Mouse (Mus musculus) intestine, postnatal 0 days (tissue): Measurements from ENCODE around the gene Vmo1. TPM values are rescaled to one million over a fixed set of nuclear protein-coding genes. Genes with fewer than 3 reads are reported as not detected.

ENCODE experiments used
- ATAC-seq: fragments of 200-750 bp; cut with Nextera tagmentation; 2 replicates; pipeline ENCODE4 v1.8.0; 2017; ENCODE audit warnings: mild to moderate bottlenecking, moderate TSS enrichment, moderate library complexity
- H3K27ac ChIP-seq: fragments of 300-500 bp; sonication (generic); 2 replicates; pipeline ENCODE4 v1.5.1; 2014; ENCODE audit warnings: mild to moderate bottlenecking, low read depth, low read length, moderate library complexity
- H3K27me3 ChIP-seq: fragments of 300-500 bp; sonication (generic); replicated peaks from 2 replicates; pipeline ENCODE4 v1.6.1; 2014; ENCODE audit warnings: low read length, mixed read lengths; ENCODE audit not compliant: control insufficient read depth, insufficient read depth
- H3K36me3 ChIP-seq: fragments of 300-500 bp; sonication (generic); 2 replicates; pipeline ENCODE4 v1.6.1; 2014; ENCODE audit warnings: mild to moderate bottlenecking, moderate library complexity; ENCODE audit not compliant: control insufficient read depth, insufficient read depth
- H3K4me1 ChIP-seq: fragments of 300-500 bp; sonication (generic); replicated peaks from 2 replicates; pipeline ENCODE4 v1.6.1; 2014; ENCODE audit warnings: antibody characterized with exemption, low read length, mixed read lengths; ENCODE audit not compliant: control insufficient read depth, insufficient read depth
- H3K4me2 ChIP-seq: fragments of 300-500 bp; sonication (generic); replicated peaks from 2 replicates; pipeline ENCODE4 v1.6.1; 2014; ENCODE audit warnings: low read depth, mild to moderate bottlenecking, moderate library complexity
- H3K4me3 ChIP-seq: fragments of 300-500 bp; sonication (generic); 2 replicates; pipeline ENCODE4 v1.5.1; 2014; ENCODE audit warnings: low read depth, low read length
- H3K9ac ChIP-seq: fragments of 300-500 bp; sonication (generic); 2 replicates; pipeline ENCODE4 v1.6.1; 2014; ENCODE audit warnings: mild to moderate bottlenecking, low read depth, low read length
- H3K9me3 ChIP-seq: fragments of 300-500 bp; sonication (generic); 2 replicates; pipeline ENCODE4 v1.6.1; 2016; ENCODE audit warnings: mixed run types; ENCODE audit not compliant: control insufficient read depth
- CTCF ChIP-seq: sonication (generic); IDR thresholded peaks from 2 replicates; pipeline ENCODE4 v1.5.1; 2016; ENCODE audit warnings: low read depth, mild to moderate bottlenecking, control low read depth, antibody characterized with exemption, moderate library complexity
- WGBS: fragments of 180-500 bp; shearing (Covaris S2); extraction: QIAGEN DNeasy Blood & Tissue Kit; methylation state at CpG from one replicate; pipeline ENCODE4 v1.1.7; 2014; 5-methylcytosine and 5-hydroxymethylcytosine counted together
- polyA plus RNA-seq: library from polyadenylated mRNA; unstranded; fragments of >200 nt; fragmentation: Nextera tagmentation; extraction: Ambion mirVana; gene quantifications from 2 replicates; pipeline ENCODE4 v1.2.1, GENCODE M21; 2015

The Vmo1 gene
- polyA plus RNA-seq, 1 experiment from 2014 or later, result 0.25 TPM

DNA sequence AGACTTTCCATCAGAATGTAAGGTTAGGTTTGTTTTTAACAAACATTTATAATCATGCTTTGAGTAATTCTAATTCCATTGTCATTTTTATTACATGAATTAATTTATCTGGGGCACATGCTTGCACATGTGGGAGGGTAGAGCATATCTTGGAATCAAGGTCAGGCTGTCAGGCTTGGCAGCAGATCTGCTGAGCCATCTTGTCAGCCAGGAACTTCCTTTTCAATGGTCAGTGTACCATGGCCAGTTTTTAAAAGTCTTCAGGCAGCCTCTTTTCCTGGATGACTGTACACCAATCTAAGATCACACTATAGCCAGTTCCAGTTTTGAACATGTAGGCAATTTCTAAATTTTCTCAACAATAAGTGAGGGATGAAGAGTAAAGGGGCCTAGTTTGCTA is 41.7 kb downstream of the Vmo1 start:
- no peak for ATAC-seq
- no peaks in the 10 kb centered on the region for H3K9me3 ChIP-seq
- no peak overlapping the region for H3K9ac ChIP-seq
- no peak overlapping the region for H3K4me3 ChIP-seq
- no peak overlapping the region for H3K4me2 ChIP-seq
- no peak overlapping the region for H3K27ac ChIP-seq
- H3K27me3 ChIP-seq, result no peaks in the 10 kb centered on the region
- peaks cover 9% of the 10 kb centered on the region; the same call in 1 of the 2 replicates for H3K4me1 ChIP-seq
- no peak for TF ChIP-seq CTCF
- H3K36me3 ChIP-seq, result no peaks in the 10 kb centered on the region

DNA sequence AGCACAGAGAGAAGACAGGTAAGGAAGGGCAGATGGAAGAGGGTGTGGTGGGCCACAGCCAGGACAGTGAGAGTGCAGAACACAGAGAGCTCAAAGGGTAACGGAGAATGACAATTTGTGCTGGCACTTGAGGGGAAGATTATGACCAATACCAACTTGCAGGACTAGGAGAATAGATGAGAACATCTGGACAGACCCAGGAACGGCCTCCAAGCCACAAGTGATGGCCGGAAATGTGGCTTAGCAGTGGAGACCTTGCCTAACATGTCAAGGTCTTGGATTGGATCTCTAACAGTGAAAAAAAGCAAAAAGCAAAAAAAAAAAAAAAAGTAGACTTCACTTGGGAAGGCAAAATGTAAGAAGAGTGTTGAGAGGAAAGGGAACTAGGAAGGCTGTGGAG is 44.7 kb downstream of the Vmo1 start:
- TF ChIP-seq CTCF, result no peak
- WGBS, result 93% methylated on average over 3 of the region's 3 CpGs
- no peak for ATAC-seq

DNA sequence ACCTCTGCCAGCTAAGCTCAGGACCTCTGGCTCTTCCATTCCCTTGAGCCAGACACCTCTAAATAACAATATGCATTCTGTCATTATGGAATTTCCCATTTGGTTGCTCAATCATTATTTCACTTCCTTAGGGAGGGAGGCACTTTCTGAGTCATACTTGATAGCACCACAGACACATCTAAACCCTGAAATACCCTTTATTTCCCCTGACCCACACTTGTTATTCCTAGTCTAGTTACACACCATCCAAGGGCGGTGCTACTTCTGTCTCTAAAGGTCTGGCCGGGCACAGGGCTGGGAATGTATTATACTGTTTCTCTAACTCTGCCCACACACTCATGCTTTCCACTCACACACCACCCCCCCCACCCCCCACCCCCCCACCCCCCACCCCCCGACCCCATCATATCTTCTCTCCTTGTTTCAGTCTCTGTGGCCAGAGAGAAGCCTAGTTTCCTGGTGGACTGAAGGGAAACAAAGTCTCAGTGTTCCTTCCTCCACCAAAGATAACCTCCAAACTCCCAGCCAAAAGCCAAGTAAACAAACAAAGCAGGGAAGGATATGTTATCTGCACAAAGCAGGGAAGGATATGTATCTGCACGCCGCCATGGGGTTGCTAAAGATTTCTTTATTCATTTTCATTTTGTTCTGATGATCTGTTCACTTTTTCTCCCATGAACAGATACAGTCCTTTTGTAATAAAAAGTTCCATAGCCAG is 46.4 kb downstream of the Vmo1 start:
- no peaks in the 10 kb centered on the region for H3K9me3 ChIP-seq
- WGBS, result 63% methylated on average over 5 of the region's 5 CpGs
- no peak overlapping the region for H3K4me3 ChIP-seq
- H3K4me2 ChIP-seq, result no peak overlapping the region
- ATAC-seq, result no peak
- H3K36me3 ChIP-seq, result no peaks in the 10 kb centered on the region
- H3K27me3 ChIP-seq, result peaks cover 8% of the 10 kb centered on the region; the same call in 1 of the 2 replicates
- 0 out of 2 replicates have a peak, but pooled peaks cover 4% of the 10 kb centered on the region for H3K4me1 ChIP-seq
- no peak overlapping the region; the same call in 1 of the 2 replicates for H3K27ac ChIP-seq
- no peak overlapping the region for H3K9ac ChIP-seq
- no peak for TF ChIP-seq CTCF

More for the DNA sequence above, 44.7 kb downstream of the Vmo1 start:
- Histone ChIP-seq H3K27me3 (peaks cover 8% of the 10 kb centered on the region; the same call in 1 of the 2 replicates), H3K9ac (no peak overlapping the region), H3K36me3 (no peaks in the 10 kb centered on the region), H3K4me3 (no peak overlapping the region), H3K27ac (no peak overlapping the region), H3K4me2 (no peak overlapping the region), H3K9me3 (no peaks in the 10 kb centered on the region), H3K4me1 (peaks cover 4% of the 10 kb centered on the region; the same call in 1 of the 2 replicates)

DNA sequence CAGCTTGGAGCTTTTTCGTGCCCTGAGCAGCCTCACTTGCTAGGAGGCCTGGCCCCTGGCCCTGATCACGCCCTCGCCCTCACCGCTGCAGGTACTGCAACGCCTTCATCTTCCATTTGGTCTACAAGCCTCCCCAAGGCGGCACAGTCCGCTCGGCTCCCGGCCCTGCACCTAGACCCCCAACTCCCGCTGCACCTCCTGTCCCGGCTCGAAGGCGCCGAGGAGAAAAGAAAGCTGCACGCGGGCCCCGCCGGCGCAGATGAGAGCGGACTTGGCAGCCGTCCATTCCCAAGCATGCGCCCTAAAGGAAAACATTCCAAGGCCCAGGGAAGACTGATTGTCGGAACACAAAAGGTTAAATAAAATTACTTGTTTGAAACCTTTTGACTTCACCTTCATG is 48.6 kb downstream of the Vmo1 start:
- TF ChIP-seq CTCF, result no peak
- H3K27ac ChIP-seq, result no peak overlapping the region
- WGBS, result 16% methylated on average over 23 of the region's 23 CpGs
- H3K9me3 ChIP-seq, result no peaks in the 10 kb centered on the region
- H3K4me2 ChIP-seq, result peak overlapping the region; percentile 65
- no peaks in the 10 kb centered on the region for H3K36me3 ChIP-seq
- no peaks in the 10 kb centered on the region for H3K4me1 ChIP-seq
- no peak overlapping the region for H3K9ac ChIP-seq
- H3K27me3 ChIP-seq, result peaks cover 14% of the 10 kb centered on the region; the same call in 1 of the 2 replicates
- peak overlapping the region; percentile 19; the same call in 1 of the 2 replicates for H3K4me3 ChIP-seq
- no peak for ATAC-seq

DNA sequence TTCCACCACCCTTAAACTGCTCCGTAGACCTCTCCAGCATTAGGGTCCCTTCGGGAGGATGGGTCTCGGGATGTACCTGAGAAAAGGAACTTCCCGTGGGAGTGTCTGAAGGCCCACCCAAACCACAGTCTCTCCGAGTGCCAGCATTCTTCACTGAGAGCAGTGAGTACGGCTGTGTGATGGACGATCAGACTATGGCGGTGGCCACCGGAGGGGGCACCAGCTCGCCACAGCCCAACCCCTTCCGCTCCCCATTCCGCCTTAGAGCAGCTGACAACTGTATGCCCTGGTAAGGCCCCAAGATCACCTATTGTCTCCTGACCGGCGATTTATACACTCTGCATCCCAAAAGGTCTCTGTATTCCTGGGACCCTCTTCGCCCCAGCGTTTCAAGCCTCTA is 49.2 kb downstream of the Vmo1 start:
- peak; percentile 30 for TF ChIP-seq CTCF
- ATAC-seq, result no peak
- no peaks in the 10 kb centered on the region for H3K4me1 ChIP-seq
- peaks cover 14% of the 10 kb centered on the region; the same call in 1 of the 2 replicates for H3K27me3 ChIP-seq
- WGBS, result 52% methylated on average over 16 of the region's 16 CpGs
- no peak overlapping the region for H3K4me3 ChIP-seq
- H3K9me3 ChIP-seq, result no peaks in the 10 kb centered on the region
- no peak overlapping the region for H3K9ac ChIP-seq
- no peaks in the 10 kb centered on the region for H3K36me3 ChIP-seq
- no peak overlapping the region for H3K4me2 ChIP-seq
- H3K27ac ChIP-seq, result no peak overlapping the region

DNA sequence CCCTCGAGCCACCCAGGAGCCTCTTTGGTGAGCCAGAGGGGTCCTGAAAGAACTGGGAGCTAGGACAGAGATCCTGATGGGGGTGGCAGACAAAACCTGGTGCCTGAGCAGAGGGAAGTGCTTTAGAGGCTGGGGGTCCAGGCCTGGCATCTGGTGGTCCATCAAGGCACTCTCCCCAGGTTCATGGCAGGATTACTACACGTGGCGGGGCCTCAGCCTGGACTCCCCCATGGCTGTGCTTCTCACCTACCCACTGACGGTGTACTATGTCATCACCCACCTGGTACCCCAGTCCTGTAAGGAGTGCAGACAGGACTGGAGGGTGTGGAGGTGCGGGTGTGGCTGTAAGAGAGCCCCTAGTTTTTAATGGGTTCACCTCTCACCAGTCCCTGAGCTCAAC is 50.4 kb downstream of the Vmo1 start:
- no peak overlapping the region for H3K9ac ChIP-seq
- 83% methylated on average over 5 of the region's 5 CpGs for WGBS
- H3K27me3 ChIP-seq, result peaks cover 14% of the 10 kb centered on the region; the same call in 1 of the 2 replicates
- H3K4me2 ChIP-seq, result no peak overlapping the region
- no peak for ATAC-seq
- TF ChIP-seq CTCF, result no peak
- H3K27ac ChIP-seq, result no peak overlapping the region
- H3K36me3 ChIP-seq, result no peaks in the 10 kb centered on the region
- no peak overlapping the region for H3K4me3 ChIP-seq
- H3K9me3 ChIP-seq, result no peaks in the 10 kb centered on the region
- no peaks in the 10 kb centered on the region for H3K4me1 ChIP-seq

Other genes starting within 250 kb of the Vmo1 start
- 0.07 TPM in 1 of 2 replicates, not detected in the other for gene Alox12e, start 192.0 kb downstream of the Vmo1 start, polyA plus RNA-seq
- gene Alox15, start 162.6 kb downstream of the Vmo1 start, polyA plus RNA-seq, result 0.12 and 0.33 TPM in 2 replicates
- gene Pelp1, start 104.6 kb downstream of the Vmo1 start, polyA plus RNA-seq, result 9.5 and 9.9 TPM in 2 replicates
- 7.4 and 7.8 TPM in 2 replicates for gene Arrb2, start 82.0 kb downstream of the Vmo1 start, polyA plus RNA-seq
- 30.1 and 30.7 TPM in 2 replicates for gene Med11, start 62.7 kb downstream of the Vmo1 start, polyA plus RNA-seq
- 1.4 and 1.5 TPM in 2 replicates for gene Zmynd15, start 55.2 kb downstream of the Vmo1 start, polyA plus RNA-seq
- gene Cxcl16, start 54.6 kb downstream of the Vmo1 start, polyA plus RNA-seq, result 33.8 and 39.3 TPM in 2 replicates
- 398 and 402 TPM in 2 replicates for gene Tm4sf5, start 9.4 kb downstream of the Vmo1 start, polyA plus RNA-seq
- 0.30 and 0.82 TPM in 2 replicates for gene Gltpd2, start 4.6 kb upstream of the Vmo1 start, polyA plus RNA-seq
- 462 and 489 TPM in 2 replicates for gene Psmb6, start 10.8 kb upstream of the Vmo1 start, polyA plus RNA-seq
- not detected in 2 replicates for gene Gm40193, start 18.3 kb upstream of the Vmo1 start, polyA plus RNA-seq
- gene Pld2, start 25.4 kb upstream of the Vmo1 start, polyA plus RNA-seq, result 5.9 and 6.3 TPM in 2 replicates
- 5.8 and 6.1 TPM in 2 replicates for gene Mink1, start 48.3 kb upstream of the Vmo1 start, polyA plus RNA-seq
- not detected in 2 replicates for gene 4930544D05Rik, start 101.2 kb upstream of the Vmo1 start, polyA plus RNA-seq
- gene Chrne, start 104.6 kb upstream of the Vmo1 start, polyA plus RNA-seq, result 0.12 TPM in 1 of 2 replicates, not detected in the other
- gene Gp1ba, start 124.5 kb upstream of the Vmo1 start, polyA plus RNA-seq, result 0.07 and 0.10 TPM in 2 replicates
- 107 TPM in 2 replicates for gene Rnf167, start 132.6 kb upstream of the Vmo1 start, polyA plus RNA-seq
- gene Slc25a11, start 132.9 kb upstream of the Vmo1 start, polyA plus RNA-seq, result 192 and 210 TPM in 2 replicates
- 1,830 and 1,961 TPM in 2 replicates for gene Pfn1, start 140.0 kb upstream of the Vmo1 start, polyA plus RNA-seq
- gene Eno3, start 142.6 kb upstream of the Vmo1 start, polyA plus RNA-seq, result 4.9 and 5.9 TPM in 2 replicates
- gene Spag7, start 154.8 kb upstream of the Vmo1 start, polyA plus RNA-seq, result 61.3 and 66.2 TPM in 2 replicates
- 11.7 and 12.3 TPM in 2 replicates for gene Camta2, start 173.5 kb upstream of the Vmo1 start, polyA plus RNA-seq
- 2.8 and 3.3 TPM in 2 replicates for gene Inca1, start 185.5 kb upstream of the Vmo1 start, polyA plus RNA-seq
- 4.4 and 5.4 TPM in 2 replicates for gene Kif1c, start 185.9 kb upstream of the Vmo1 start, polyA plus RNA-seq
- gene Zfp3, start 249.6 kb upstream of the Vmo1 start, polyA plus RNA-seq, result 4.4 and 5.0 TPM in 2 replicates